Mouse (Mus musculus): ENCODE measurements around the gene Cab39l.

DNA sequence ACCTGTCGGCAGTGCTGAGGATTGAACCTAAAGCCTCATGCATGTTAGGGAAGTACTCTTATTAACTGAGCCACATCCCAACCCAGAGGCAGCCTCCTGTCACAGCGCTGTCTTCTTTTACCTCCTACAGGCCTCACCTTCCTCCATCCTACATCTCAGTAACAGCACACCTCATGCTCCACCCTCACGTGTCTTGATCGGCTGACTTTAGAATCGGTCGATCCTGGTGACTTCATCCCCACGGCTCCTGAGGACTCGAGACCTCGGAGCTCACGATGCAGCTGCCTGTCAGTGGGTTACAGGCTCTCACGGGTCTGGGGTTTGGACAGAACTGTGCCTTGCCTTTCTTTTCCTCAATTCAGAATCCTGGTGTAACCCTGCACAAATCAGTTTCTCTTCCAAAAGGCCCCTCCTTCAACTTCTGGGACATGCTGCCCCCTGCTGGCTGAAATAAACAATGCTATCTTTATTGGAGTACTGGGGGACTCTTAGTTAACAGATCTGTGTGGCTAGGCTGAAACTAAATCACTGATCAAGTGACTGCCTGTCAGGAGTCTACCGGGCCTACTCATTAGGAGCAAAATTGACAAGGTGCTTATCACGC lies 115.3 kb downstream of the Cab39l start:
- TF ChIP-seq POLR2A (IDR thresholded peaks at IDR 0.05; ENCODE audit: insufficient read depth, low read depth, low read length) (no peak), CTCF (IDR thresholded peaks at IDR 0.05; ENCODE audit: insufficient read depth, low read depth, low read length) (peak; percentile 48)

All from olfactory bulb, adult 2 months (tissue).